Mouse (Mus musculus) embryo, embryonic 9.5 days (tissue): Measurements from ENCODE around the gene Hint3.
A peak's percentile ranks its signal among the peaks of the same experiment; 100 is the strongest.
"Not testable (repeated sequence)": the region's sequence is repeated elsewhere in the genome, so short reads cannot be mapped to it uniquely, and the experiment has no call there.

Experiments used
- DNase-seq: peaks from one replicate; pipeline ENCODE4 v3.0.0-alpha.2; 2017; ENCODE audit errors: extremely low spot score

Gene Hint3

DNA sequence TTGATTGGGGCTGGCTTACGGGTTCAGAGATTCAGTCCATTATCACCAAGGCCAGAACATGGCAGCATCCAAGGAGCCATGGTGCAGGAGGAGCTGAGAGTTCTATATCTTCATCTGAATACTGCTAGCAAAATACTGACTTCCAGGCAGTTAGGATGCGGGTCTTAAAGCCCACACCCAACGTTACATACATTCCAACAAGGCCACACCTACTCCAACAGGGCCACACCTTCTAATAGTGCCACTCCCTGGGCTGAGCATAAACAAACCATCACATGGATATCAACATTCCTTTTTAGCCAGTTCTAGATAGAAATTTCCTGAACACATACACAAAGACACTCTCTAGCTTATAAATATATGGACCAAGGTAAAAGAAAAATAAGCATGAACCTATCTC, at the start of gene Hint3:
Hint3 (minus strand) TSS at position 120 of the 400 bp plus-strand sequence.
- no peak for DNase-seq

- no peak for DNase-seq
These were observed 48.6 kb upstream of the Hint3 start for GRCm38 (mm10) chr10:30678051-30678450.

DNA sequence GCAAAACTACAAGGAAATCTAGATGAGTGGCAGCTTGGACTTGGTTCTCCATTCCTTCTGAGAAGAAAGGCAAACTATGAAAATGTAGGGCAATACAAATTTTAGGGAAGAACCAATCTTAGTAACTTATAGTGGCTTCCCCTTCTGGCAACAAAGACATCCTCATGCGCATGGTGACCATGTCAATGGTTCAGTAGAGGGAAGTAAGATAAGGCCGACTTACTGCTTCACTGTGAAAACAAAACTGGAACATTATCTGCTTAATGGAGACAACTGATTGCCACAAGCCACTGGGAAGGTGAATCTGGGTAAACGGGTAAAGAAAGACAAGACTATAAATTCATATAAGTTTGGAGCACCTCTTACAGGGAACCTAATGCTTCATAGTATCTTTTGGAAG, 45.4 kb upstream of the Hint3 start:
- no peak for DNase-seq

GRCm38 (mm10) chr10:30666580-30666979, 37.1 kb upstream of the Hint3 start:
- DNase-seq: no peak

DNA sequence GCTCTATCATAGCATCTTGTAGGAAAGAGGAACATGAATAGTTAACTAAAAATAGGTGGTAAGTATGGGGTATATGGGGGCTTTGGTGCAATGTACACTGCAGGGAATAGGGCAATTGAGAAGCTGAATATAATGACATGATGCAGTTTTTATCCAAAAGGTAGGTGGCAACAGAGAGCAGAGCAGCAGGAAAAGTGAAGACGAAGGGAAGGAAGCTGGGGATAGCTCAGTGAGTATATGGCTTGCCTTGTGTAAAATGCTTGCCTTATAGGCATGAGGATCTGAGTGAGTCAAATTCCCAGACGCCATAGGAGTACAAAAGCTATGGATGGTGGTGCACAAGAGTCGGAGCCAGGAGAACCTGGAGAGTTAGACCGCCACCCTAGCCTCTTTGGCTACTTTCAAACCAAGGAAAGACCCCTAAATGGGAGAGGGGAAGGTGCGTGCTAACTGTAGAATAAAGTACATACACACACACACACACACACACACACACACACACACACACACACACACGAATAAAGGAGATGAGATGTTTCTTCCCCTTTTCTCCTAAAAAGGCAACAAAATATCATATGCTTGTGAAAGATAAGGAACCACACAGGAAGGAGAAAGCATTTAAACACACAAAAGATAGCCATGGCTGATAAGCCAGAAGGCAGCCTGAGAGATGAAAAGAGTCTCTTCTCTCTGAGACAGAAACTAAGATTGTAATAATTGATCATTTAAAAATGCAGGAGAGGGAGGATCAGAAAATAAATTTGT, 31.3 kb upstream of the Hint3 start:
- DNase-seq: no peak

GRCm38 (mm10) chr10:30655655-30656054, 26.2 kb upstream of the Hint3 start:
- DNase-seq: peak; percentile 65

- DNase-seq: no peak
These were observed 18.2 kb upstream of the Hint3 start for GRCm38 (mm10) chr10:30647681-30648080.

GRCm38 (mm10) chr10:30638216-30638615, 8.8 kb upstream of the Hint3 start:
- DNase-seq: no peak

DNA sequence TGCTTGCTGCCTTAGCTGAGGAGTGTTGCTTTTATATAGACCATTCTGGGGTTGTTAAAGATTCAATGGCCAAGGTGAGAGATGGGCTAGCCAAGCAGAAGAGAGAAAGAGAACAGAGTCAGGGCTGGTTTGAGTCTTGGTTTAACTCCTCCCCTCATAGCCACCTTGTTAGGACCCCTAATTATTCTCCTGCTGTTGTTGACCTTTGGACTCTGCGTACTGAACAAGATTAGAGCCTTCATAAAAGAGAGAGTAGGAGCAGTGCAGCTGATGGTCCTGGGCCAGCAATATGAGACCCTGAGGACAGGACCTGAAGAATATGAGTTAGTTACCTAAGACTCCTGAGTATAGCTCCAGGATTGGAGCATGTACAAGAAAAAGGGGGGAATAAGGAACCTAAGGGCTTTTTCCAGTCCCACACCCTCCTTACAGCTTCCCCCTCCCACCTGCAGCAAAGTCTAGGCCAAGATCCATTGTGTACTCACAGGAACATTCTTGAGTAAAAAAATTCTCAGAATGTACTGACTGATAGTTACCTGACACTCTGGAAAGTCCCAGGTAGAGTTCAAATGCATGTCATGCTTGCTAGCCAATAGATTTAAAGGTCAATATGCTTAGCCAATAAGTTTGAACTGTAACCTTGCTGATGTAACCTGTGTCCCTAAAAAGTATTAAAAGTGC, 7.2 kb upstream of the Hint3 start:
- not testable (repeated sequence) for DNase-seq

DNA sequence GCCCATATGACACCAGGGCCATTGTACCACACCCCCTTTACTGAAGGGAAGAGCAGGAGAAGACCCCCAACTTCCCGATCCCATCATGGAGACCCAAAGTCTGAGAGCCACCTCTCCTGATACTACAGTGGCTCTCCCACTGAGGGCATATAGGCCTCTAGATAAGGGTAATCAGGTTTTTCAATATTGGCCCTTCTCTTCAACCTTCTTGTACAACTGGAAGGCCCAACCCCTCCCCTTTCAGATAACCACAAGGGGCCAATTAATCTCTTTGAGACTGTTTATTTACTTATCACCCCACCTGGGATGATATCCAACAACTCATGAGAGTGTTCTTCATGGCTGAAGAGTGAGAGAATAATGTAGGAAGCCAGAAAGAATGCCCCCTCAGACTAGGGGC, 3.3 kb upstream of the Hint3 start:
- DNase-seq: no peak

DNA sequence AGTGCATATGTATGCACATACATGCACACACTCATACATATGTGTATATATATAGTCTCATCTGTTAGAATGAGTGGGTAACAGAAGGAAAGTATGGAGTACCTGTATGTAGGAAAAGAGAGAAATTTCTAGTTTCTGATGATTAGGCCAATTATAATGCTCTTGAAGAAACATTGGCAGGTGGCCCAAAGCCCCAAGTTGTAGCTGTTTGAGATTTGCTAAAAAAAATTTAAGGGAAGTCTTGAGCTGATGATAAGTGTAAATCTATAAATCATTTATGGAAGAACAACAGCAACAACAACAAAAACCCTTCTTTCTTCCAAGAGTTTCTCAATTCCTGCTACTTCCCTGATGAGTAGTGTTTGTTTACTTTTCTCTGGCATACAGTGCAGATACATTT, 545 bp upstream of the Hint3 start:
- DNase-seq: no peak

DNA sequence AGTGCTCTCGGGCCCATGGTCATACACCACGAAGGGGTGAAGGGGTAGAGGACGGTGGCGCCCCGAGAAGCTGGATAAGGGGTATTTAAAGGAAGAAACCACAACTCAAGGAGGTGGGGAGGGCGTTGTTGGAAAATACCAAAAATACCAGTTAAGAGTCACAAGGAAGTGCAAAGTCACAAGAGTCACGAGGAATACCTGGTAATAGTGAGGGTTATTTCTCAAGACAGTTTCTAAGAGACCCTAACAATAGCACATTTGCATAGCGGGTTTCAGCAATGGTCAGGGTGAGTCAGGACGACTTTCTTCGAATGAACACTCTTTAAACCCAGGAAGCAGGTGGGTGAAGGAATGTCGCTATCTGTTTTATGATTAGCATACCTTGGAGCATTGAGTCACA, 988 bp downstream of the Hint3 start:
- not testable (repeated sequence) for DNase-seq

- no peak for DNase-seq
These were observed 1.9 kb downstream of the Hint3 start for GRCm38 (mm10) chr10:30627548-30627947.

DNA sequence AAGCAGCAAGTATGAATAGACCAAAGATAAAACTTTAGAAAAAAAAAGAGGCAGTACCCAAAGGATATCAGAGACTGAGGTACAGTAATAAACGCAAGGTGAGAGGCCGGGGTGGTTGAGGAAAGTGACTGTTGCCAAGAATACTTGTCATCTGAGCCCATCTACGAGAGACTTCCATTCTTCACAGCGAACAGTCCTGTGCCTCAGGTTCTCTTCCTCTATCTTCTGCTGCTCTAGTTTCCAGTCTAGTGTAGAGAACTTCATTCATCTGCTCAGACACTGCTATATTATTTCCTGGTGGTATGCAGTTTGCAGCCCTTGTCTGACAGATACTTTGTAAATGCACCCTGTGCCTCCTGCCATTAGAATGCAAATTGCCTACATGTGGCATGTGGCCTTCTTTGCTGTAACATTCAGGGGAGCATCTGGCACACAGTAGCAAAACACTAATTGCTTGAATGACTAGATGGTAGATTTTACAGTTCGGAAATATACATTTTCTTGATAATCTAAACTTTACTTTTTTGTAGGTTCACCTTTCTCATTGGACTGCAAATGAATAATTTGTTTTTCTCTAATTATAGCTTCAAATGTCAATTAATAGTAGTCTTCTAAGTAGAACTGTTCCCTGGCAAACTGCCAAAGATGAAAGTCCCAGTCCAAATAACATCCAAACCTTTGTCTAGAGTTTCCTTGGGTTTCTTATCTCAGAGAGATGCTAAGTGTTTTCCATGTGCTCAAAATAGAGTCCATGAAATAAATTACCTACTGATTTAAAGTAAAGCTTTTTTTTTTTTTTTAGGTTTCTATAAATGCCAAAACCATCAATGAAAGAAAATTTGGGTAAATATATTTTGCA, 5.0 kb downstream of the Hint3 start:
- DNase-seq: no peak

- no peak for DNase-seq
These were observed 6.5 kb downstream of the Hint3 start for GRCm38 (mm10) chr10:30622928-30623327.

DNA sequence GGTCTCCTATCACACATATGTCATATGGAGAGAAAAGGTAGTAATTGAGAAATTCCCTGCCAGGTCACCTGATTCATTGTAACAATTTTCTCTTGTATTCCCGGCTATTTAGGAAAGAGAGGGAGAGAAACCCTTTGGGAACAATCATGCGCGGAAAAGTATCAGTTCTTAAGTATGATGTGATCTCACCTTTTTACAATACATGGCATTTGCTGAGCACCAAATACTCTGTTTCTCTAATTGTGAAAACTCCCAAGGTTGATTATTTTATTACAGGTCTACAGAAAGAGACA, 10.6 kb downstream of the Hint3 start:
- DNase-seq: no peak

DNA sequence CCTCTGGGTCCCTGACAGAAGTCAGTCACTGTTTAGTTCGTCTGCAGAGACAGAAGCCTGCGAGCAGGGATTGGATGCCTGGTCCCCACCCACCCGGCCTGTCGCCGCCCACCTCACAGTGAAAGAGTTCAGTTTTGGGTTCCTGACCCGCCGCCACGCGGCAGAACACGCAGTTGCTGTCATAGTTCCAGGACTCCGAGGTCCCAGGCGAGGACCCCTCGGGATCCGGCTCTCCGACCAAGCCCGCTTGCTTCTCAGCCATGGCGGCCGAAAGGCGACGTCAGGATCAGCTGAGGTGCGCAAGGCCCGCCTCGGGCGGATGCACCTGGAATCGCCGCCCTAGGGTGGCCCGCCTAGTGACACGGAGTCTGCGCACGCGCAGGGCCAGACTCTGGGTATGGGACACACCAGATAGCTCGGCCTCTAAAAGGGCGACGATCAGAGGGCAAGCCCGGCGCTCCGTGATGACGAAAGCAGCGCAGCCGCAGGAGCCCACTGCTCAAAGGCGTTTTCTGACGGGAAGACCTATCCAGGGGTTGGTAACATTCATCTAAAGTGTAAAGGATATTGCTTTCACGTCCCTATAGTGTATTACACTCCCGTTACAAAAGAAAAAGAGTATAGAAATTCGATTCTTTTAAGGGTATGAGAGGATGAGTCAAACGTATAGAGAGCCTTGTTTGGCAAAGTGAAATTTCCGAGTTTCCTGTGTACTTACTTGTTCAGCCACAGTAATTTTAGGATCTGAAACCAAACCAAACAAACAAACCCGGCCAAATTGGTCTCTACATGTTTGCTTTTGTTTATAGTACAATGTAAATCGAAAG, 11.1 kb downstream of the Hint3 start:
- peak; percentile 95 for DNase-seq

DNA sequence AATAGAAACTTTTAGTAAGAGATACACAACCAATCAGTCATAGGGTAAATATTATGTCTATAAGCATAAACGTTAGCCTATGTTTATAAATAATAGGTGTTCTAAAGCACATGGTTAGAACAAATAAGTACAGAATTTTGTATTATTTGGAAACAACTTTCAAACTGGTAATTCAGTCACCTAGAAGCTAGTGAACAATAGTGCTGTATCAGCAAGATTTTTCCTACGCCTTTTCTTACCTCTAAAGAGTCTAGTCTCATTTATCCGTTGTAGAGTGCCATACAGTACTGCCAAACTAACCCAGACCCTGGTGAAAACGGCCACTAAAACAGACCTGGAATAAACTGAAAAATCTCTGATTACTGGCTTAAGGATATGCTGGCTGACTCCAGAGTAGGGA, 16.4 kb downstream of the Hint3 start:
- DNase-seq: no peak

- no peak for DNase-seq
These were observed 19.8 kb downstream of the Hint3 start for GRCm38 (mm10) chr10:30609614-30610013.

DNA sequence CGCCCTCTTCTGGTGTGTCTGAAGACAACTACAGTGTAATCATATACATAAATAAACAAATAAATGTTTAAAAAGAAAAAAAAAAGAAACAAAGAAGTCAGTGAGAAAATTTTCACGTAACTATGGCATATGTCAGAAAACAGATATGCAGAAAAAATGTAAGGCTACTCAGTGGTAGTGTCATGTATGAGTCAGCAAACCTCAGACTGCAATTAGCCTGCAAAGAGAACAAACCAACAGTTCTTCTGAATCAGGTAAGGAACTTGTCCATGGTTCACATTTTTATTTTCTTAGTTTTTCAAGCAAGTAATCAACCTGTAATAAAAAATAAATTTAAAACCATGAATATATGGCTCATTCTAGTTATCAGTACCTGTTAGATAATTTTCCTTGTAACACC, 21.3 kb downstream of the Hint3 start:
- DNase-seq: no peak

GRCm38 (mm10) chr10:30600542-30600966, 28.9 kb downstream of the Hint3 start, which contains the start of gene Trmt11:
Gene Trmt11, minus strand, starts transcription at chr10:30600749.
- DNase-seq: peak; percentile 90

DNA sequence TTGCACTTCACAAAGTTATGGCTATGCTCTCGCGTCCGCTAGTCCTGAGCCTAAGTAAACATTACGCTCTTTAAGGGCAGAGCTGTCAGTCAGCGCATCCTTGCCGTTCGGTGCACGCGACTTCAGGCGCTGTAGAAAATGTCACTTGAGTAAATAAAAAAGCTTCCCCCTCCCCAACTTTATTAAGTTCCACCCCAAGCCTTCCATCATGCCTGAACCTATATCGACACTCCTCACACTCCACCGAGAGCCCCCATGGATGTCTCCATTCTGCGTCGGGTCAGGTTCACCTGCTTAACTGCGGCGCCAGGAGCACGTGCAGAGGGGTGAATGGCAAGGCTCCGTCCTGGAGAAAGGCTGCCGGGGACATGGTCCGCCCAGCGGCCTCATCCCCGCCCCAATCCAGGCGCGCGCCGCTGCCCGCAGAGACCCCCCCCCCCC, 29.3 kb downstream of the Hint3 start:
- DNase-seq: no peak
